Mouse (Mus musculus): ENCODE measurements around the gene Lsm2.

Gene Lsm2

DNA sequence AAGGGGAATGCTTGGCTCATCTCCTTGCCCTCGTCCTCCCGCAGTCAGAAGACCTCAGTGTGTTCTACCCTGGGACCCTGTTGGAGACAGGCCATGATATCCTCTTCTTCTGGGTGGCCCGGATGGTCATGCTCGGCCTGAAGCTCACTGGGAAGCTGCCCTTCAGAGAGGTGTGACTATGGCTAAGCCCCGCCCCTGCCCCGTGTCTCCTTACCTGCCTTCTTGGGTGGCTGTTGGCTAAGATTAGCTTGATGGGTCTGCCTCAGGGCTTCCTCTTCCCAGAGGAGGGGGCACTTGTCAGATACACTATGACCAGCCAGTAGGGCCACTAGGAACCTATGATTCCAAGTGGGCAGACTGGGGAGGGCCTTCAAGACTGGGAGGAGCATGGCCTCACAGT lies 31.6 kb downstream of the Lsm2 start:
- DNase-seq (ENCODE audit: low read depth), result no peak

DNA sequence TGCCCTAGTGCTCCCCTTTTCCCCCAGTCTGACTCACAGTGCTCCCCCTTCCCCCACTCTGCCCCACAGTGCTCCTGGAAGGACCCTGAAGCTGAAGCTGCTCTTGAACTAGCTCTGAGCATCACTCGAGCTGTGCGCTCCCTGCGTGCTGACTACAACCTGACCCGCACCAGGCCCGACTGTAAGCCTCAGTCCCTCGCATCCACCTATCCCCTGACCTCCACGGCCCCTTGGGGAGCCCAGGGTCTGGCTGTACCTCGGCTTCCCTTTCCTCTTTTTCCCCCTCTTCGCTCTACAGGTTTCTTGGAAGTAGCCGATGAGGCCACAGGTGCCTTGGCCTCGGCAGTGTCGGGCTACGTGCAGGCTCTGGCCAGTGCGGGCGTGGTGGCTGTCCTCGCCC lies 33.6 kb downstream of the Lsm2 start:
- DNase-seq (ENCODE audit: low read depth), result no peak

GRCm38 (mm10) chr17:35016376-35016775 lies 34.7 kb downstream of the Lsm2 start, which contains the start of gene Vwa7:
Gene Vwa7 (plus strand): TSS chr17:35016579.
- DNase-seq (ENCODE audit: low read depth), result peak; percentile 76

- no peak for DNase-seq (ENCODE audit: low read depth)
Observed at GRCm38 (mm10) chr17:35016791-35017705, 35.4 kb downstream of the Lsm2 start.

- no peak for DNase-seq (ENCODE audit: low read depth)
Observed at GRCm38 (mm10) chr17:35017706-35018030, 36.0 kb downstream of the Lsm2 start.

DNA sequence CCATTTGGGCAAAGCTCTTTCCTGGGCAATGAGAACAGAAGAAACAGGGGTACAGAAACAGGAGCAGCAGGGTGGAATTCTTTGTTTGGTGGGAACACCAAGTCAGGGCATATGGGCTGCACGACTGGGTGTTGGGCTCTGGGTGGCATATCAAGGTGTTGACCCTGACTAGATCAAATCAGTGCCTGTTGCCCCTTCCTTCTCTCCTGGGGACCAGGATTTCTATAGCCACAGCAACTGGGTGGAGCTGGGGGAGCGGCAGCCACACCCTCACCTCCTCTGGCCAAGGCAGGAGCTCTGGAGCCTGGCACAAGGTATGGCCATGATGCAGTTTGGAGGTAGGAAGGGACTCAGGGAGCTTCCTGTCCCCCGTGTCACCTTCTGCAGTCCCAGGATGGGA lies 36.5 kb downstream of the Lsm2 start:
- no peak for DNase-seq (ENCODE audit: low read depth)

- DNase-seq (ENCODE audit: low read depth), result no peak
Observed at GRCm38 (mm10) chr17:35019894-35020293, 38.2 kb downstream of the Lsm2 start.

- DNase-seq (ENCODE audit: low read depth), result no peak
Observed at GRCm38 (mm10) chr17:35020551-35020950, 38.9 kb downstream of the Lsm2 start.

- peak; percentile 94 for DNase-seq (ENCODE audit: low read depth)
Observed at GRCm38 (mm10) chr17:35021163-35021808, 39.6 kb downstream of the Lsm2 start.

DNA sequence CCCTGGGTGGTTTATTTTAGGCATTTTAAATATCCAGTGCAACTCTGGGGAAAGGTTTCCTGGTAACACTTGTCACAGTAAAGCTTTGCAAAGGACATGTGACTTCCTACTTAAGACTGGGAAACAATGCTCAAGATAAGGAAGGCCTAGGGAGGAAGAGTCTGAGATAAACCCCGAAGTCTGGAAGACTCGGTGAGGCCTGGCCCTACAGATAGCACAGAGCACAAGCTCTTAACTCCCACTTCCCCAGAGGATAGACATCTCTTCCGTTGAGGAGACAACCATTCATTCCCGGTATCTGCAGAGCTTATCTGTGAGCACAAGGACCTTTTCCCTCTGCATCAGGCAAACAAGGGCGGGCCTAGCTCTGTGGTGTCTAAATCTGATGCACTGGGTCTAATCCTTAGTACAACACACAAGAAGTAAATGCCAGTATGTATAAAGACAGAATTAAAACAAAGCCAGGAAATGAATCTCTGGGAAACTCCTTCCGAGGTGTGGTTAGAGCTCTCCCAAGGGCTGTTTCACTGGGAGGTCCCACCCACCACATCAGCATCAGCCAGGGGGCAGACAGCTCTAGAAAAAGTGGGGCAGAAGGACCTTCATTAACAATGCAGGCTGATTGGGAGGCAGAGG lies 40.3 kb downstream of the Lsm2 start:
- DNase-seq (ENCODE audit: low read depth), result no peak

- no peak for DNase-seq (ENCODE audit: low read depth)
Observed at GRCm38 (mm10) chr17:35022541-35023060, 40.9 kb downstream of the Lsm2 start.

DNA sequence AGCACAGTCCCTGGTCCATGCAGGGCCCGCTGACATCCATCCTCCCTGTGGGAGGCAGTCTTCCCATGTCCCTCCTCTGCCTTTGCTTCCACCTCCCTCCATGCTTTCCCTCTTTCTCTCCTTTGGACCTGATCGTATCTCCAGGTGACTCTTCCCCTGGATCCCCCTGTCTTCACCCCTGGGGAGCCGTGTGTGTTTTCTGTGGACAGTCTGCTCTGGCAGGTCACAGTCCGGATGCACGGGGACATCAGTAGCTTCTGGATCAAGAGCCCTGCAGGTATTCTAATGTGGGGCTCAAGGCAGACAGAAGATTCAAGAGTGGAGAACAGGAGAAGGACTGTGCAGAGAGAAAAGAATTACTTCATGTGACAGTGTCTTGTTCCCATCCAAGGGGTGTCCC lies 41.6 kb downstream of the Lsm2 start:
- DNase-seq (ENCODE audit: low read depth), result no peak

- DNase-seq (ENCODE audit: low read depth), result peak; percentile 46
Observed at GRCm38 (mm10) chr17:35023756-35024155, 42.1 kb downstream of the Lsm2 start.

DNA sequence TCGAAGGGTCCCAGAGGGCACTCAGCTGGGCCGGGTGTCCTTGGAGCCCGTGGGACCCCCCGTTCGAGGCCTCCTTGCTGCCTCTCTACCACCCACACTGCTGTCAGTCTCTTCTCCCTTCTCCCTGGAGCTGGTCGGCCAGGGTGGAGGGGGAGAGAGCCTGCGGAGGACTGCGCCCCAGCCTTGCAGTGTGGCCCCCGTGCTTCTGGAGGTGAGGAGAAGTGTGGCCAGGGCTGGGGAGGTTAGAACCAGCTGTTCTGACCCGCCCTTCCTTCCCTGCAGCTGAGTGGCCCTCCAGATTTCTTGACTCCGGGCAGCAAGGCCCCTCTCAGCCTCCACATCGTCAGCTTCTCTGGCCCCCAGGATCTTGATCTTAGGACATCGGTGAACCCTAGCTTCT lies 42.6 kb downstream of the Lsm2 start:
- no peak for DNase-seq (ENCODE audit: low read depth)

- DNase-seq (ENCODE audit: low read depth), result peak; percentile 58
Observed at GRCm38 (mm10) chr17:35024691-35025488, 43.2 kb downstream of the Lsm2 start.

DNA sequence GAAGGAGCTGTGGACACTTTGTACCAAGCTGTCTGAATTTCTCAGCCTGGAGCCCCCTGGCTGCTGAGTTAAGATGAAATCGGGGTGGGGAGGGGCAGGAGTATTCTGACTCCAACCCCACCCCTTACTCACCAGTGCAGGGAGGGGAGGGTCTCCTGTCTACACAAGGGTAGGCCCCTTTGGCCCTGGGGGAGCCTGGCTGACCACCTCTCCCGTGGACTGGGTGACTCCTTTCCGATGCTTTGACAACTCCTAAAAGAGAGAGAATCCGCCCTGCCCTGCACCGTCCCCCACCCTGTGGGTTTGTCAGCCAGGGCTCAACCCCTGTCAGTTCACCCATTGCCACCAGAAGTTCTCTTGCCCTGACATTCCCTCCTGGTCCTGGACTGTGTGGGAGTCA lies 44.5 kb downstream of the Lsm2 start:
- DNase-seq (ENCODE audit: low read depth), result no peak

DNA sequence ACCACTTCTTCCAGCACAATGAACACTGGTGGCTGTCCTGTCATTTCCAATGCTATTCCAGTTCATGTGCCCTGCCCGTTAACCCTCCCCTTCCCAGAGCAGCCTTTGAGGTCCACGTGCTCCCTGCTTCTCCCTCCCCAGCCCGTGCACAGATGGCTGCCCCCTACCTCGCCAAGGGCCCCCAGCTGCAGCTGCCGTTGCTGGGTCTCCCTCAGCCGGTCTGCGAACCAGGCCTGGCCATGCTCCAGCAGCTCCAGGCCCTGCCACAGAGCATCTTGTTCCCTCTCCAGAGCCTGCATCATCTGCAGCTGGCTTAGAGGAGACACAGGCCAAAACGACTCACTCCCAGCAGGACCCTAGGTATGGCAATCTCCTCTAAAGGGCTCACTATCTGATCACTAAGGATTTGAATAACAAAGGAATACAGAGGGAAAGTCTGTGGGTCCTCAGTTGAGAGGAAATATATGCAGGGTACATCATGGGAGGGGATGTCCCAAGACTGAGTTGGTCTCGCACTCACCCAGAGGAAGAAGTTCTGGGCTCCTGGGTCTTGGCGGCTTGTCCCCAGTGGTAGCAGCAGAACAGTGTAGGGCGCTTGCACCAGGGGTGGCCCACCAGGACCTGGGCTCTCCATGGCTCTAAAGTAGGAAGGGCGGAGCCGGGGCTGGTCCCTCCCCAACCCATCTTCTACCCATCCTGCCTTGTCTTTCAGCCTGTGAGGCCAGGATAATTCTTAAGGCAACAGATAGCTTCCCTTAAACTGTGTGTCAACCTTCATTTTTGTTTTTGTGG lies 45.8 kb downstream of the Lsm2 start, which contains the start of gene Sapcd1:
Gene Sapcd1 (minus strand): TSS at position 740 of the 792 bp plus-strand sequence.
- DNase-seq (ENCODE audit: low read depth), result peak; percentile 57

GRCm38 (mm10) chr17:35028315-35028714 lies 46.7 kb downstream of the Lsm2 start:
- DNase-seq (ENCODE audit: low read depth), result no peak

DNA sequence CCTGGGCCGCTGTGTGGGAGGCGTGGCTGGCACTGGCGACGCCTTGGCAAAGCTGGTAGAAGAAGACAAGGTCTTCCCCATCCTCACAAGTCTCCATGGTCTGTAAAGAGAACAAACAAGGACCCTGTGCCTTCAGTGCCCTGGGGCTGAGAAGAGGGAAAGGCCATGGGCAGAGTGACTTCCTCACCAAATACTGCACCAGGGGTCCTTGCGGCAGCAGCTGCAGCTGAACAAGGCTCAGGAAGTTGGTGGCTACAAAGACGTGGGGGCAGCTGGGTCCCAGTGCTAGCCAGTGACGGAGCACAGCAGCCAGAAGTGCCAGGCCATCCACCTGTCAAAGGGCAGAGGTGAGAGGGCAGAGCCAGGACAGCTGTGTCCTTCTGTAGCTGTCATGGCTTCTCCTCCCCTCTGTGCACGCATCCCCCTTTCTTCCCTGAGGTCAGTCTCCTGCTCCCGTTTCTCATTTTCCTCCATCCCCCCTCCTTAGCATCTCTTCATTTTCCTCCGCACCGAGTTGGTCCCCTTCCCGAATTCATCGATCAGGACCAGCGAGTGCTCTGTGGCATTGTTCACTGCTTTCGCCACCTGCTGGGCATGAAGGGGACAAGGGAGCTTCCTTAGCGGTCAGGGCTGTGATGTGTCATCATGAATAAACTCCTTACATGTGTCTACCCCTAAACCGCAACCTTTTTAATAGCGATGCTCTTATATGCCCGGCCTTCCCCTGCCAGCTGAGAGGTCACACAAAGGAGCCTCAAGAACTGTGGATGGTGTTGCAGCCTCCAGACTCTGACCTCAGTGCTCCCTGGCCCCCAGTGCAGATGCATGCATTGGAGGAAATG lies 48.2 kb downstream of the Lsm2 start:
- DNase-seq (ENCODE audit: low read depth), result peak; percentile 53

DNA sequence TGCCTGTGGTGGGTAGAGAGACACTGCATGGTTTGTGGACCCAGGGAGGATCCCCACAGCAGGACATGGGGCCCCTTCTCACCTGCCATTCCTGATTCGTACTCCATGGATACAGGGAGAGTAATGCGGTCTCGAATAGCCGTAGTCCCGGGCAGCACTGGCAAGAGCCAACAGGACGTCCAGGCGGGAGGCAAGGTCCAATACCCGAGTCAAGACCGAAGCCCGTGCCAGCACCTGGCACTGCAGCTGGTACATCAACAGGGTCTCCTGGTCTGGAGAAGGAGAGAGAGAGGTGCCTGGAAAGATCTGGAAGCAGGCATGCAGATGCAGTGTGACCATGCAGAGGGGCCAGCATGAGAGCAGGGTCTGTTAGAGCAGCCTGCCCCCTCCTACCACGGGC lies 49.6 kb downstream of the Lsm2 start:
- no peak for DNase-seq (ENCODE audit: low read depth)
